Mouse (Mus musculus): ENCODE data around the gene Agmo. TPM values are rescaled to one million over a fixed set of nuclear protein-coding genes. Genes with fewer than 3 reads are reported as not detected.

Agmo gene
- total and polyA plus RNA-seq, 3 experiments: 0.08 TPM; not detected in 2

DNA sequence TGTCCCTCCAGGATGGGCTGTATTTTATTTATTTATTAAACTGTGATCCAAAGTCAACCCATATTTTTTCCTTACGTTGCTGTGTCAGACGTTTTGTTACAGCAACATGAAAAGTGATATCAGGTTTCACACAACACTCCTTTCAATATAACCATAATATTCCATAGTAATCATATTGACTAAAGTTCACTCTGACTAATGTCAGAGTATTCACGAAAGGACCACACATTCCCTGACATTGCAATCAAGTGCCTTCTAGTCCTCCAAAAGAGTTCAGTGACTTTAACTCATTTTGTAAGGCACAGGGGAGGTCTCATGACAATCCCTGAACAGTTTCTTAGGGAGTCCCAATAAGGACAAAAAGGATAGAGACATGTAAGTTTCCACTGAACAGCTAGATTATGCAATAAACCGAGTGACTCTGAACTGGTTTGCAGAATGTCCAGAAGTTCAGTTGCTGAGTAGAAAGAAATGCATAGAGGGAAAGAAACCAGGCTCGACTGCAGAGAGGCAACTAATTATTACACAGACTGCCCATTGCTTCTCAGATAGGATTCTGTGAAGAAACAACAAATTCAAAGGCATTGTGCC lies 371 bp upstream of the Agmo start:
- peak; percentile 14 for DNase-seq (ENCODE audit: low read depth, low spot score)
- H3K4me3 ChIP-seq (ENCODE audit: control insufficient read depth in 1 of 2, insufficient read depth in 1 of 2, low read depth in 2 of 2, low read length in 2 of 2): peak overlapping the region; percentile 12 to 43
- no peaks in the 10 kb centered on the region; a peak in 1 of 4 replicates for H3K4me1 ChIP-seq (ENCODE audit: control insufficient read depth in 1 of 2, insufficient read depth in 2 of 2, low read length in 2 of 2)
- no peaks in the 10 kb centered on the region for H3K9me3 ChIP-seq (replicated peaks; ENCODE audit: insufficient read depth, low read length)
- H3K27ac ChIP-seq (ENCODE audit: control insufficient read depth, low read depth, low read length): no peak overlapping the region
- H3K9ac ChIP-seq (ENCODE audit: control insufficient read depth, low read depth, low read length, poor library complexity, severe bottlenecking): peak overlapping the region; percentile 23; the same call in 1 of the 2 replicates
- no peaks in the 10 kb centered on the region for H3K79me2 ChIP-seq (ENCODE audit: control insufficient read depth, insufficient read depth, low read length, poor library complexity)
- TF ChIP-seq GABPA (IDR thresholded peaks at IDR 0.05; ENCODE audit: low read depth, low read length): no peak
- TF ChIP-seq RCOR1 (IDR thresholded peaks at IDR 0.05; ENCODE audit: low read depth, low read length): no peak
- no peak for TF ChIP-seq HCFC1 (IDR thresholded peaks at IDR 0.05; ENCODE audit: low read depth, low read length)
- no peak for TF ChIP-seq POLR2AphosphoS2 (IDR thresholded peaks at IDR 0.05; ENCODE audit: low read length)
- TF ChIP-seq BHLHE40 (IDR thresholded peaks at IDR 0.05; ENCODE audit: borderline replicate concordance, low read depth, low read length): no peak
- TF ChIP-seq CHD1 (IDR thresholded peaks at IDR 0.05; ENCODE audit: low read depth, low read length): no peak
- TF ChIP-seq ZC3H11A (IDR thresholded peaks at IDR 0.05; ENCODE audit: low read depth, low read length): no peak
- TF ChIP-seq CTCF (IDR thresholded peaks at IDR 0.05 in 2 of 3, conservative IDR thresholded peaks at IDR 0.05 in 1 of 3; ENCODE audit: control insufficient read depth in 1 of 3, insufficient read depth in 1 of 3, low read depth in 2 of 3, low read length in 3 of 3, poor library complexity in 1 of 3, severe bottlenecking in 1 of 3): no peak
- TF ChIP-seq JUND (IDR thresholded peaks at IDR 0.05; ENCODE audit: low read depth, low read length): no peak
- TF ChIP-seq E2F4 (IDR thresholded peaks at IDR 0.05; ENCODE audit: borderline replicate concordance, low read depth, low read length): no peak
- no peak for TF ChIP-seq MAZ (IDR thresholded peaks at IDR 0.05; ENCODE audit: low read depth, low read length)
- TF ChIP-seq SIN3A (IDR thresholded peaks at IDR 0.05; ENCODE audit: low read length): no peak
- TF ChIP-seq ZMIZ1 (IDR thresholded peaks at IDR 0.05; ENCODE audit: low read depth, low read length): no peak
- TF ChIP-seq TCF12 (IDR thresholded peaks at IDR 0.05; ENCODE audit: low read depth, low read length): no peak
- no peak for TF ChIP-seq MAX (IDR thresholded peaks at IDR 0.05; ENCODE audit: low read length)
- TF ChIP-seq MYB (IDR thresholded peaks at IDR 0.05; ENCODE audit: low read depth, low read length): no peak
- TF ChIP-seq MEF2A (IDR thresholded peaks at IDR 0.05; ENCODE audit: extremely low read depth, insufficient replicate concordance, low read depth, low read length, poor library complexity, severe bottlenecking): no peak
- TF ChIP-seq USF1 (IDR thresholded peaks at IDR 0.05; ENCODE audit: low read depth, low read length): no peak
- H3K27me3 ChIP-seq (ENCODE audit: control insufficient read depth in 1 of 2, insufficient read depth in 2 of 2, low read length in 2 of 2): no peaks in the 10 kb centered on the region
- no peaks in the 10 kb centered on the region for H3K36me3 ChIP-seq (ENCODE audit: control insufficient read depth in 1 of 2, insufficient read depth in 2 of 2, low read length in 2 of 2)

- Histone ChIP-seq H3K27ac (ENCODE audit: control insufficient read depth, low read depth, low read length) (no peak overlapping the region), H3K9ac (ENCODE audit: control insufficient read depth, low read depth, low read length, poor library complexity, severe bottlenecking) (no peak overlapping the region), H3K9me3 (replicated peaks; ENCODE audit: insufficient read depth, low read length) (no peaks in the 10 kb centered on the region), H3K79me2 (ENCODE audit: control insufficient read depth, insufficient read depth, low read length, poor library complexity) (no peaks in the 10 kb centered on the region), H3K27me3 (ENCODE audit: control insufficient read depth in 1 of 2, insufficient read depth in 2 of 2, low read length in 2 of 2) (no peaks in the 10 kb centered on the region), H3K4me1 (ENCODE audit: control insufficient read depth in 1 of 2, insufficient read depth in 2 of 2, low read length in 2 of 2) (no peaks in the 10 kb centered on the region; a peak in 1 of 4 replicates), H3K36me3 (ENCODE audit: control insufficient read depth in 1 of 2, insufficient read depth in 2 of 2, low read length in 2 of 2) (no peaks in the 10 kb centered on the region), H3K4me3 (ENCODE audit: control insufficient read depth in 1 of 2, insufficient read depth in 1 of 2, low read depth in 2 of 2, low read length in 2 of 2) (no peak overlapping the region)
- TF ChIP-seq JUND (IDR thresholded peaks at IDR 0.05; ENCODE audit: low read depth, low read length) (no peak), SMC3 (IDR thresholded peaks at IDR 0.05; ENCODE audit: low read depth, low read length) (no peak), MAFK (IDR thresholded peaks at IDR 0.05; ENCODE audit: borderline replicate concordance, low read depth, low read length) (no peak), TBP (IDR thresholded peaks at IDR 0.05; ENCODE audit: low read depth, low read length) (no peak), RAD21 (IDR thresholded peaks at IDR 0.05; ENCODE audit: low read depth, low read length) (no peak), ZNF384 (IDR thresholded peaks at IDR 0.05; ENCODE audit: low read depth, low read length) (no peak), ZC3H11A (IDR thresholded peaks at IDR 0.05; ENCODE audit: low read depth, low read length) (no peak), KAT2A (conservative IDR thresholded peaks at IDR 0.05; ENCODE audit: low read depth, low read length) (no peak), POLR2A (IDR thresholded peaks at IDR 0.05; ENCODE audit: control insufficient read depth in 1 of 2, insufficient read depth in 1 of 2, low read depth in 1 of 2, low read length in 2 of 2, poor library complexity in 1 of 2) (no peak), ZMIZ1 (IDR thresholded peaks at IDR 0.05; ENCODE audit: low read depth, low read length) (no peak), MYC (IDR thresholded peaks at IDR 0.05; ENCODE audit: low read depth, low read length) (no peak), CHD2 (IDR thresholded peaks at IDR 0.05; ENCODE audit: low read length) (no peak), EP300 (IDR thresholded peaks at IDR 0.05; ENCODE audit: low read depth in 1 of 2, low read length in 2 of 2) (no peak), POLR2AphosphoS2 (IDR thresholded peaks at IDR 0.05; ENCODE audit: low read length) (no peak), SIN3A (IDR thresholded peaks at IDR 0.05; ENCODE audit: low read length) (no peak), RCOR1 (IDR thresholded peaks at IDR 0.05; ENCODE audit: low read depth, low read length) (no peak), TAL1 (IDR thresholded peaks at IDR 0.05; ENCODE audit: low read length) (no peak)
- DNase-seq (ENCODE audit: low read depth, low spot score): no peak
Measured at GRCm38 (mm10) chr12:37242484-37242883, 1.0 kb downstream of the Agmo start.

Data from MEL (cell line).